Mouse (Mus musculus) hindbrain, postnatal 0 days (tissue): Measurements from ENCODE around the gene Gm10643. TPM values are rescaled to one million over a fixed set of nuclear protein-coding genes. Genes with fewer than 3 reads are reported as not detected.

Experiments
- ATAC-seq: fragments of 200-750 bp; cut with Nextera tagmentation; 2 replicates; pipeline ENCODE4 v1.8.0; 2017; ENCODE audit warnings: mild to moderate bottlenecking, moderate TSS enrichment, moderate library complexity
- DNase-seq: peaks from one replicate; pipeline ENCODE4 v3.0.0-alpha.2; 2015; ENCODE audit warnings: low spot score
- H3K27ac ChIP-seq: fragments of 300-500 bp; sonication (generic); 2 replicates; pipeline ENCODE4 v1.5.1; 2014; ENCODE audit warnings: mild to moderate bottlenecking
- H3K27me3 ChIP-seq: fragments of 300-500 bp; sonication (generic); 2 replicates; pipeline ENCODE4 v1.6.1; 2014; ENCODE audit warnings: low read length, mixed read lengths; ENCODE audit not compliant: insufficient read depth
- H3K36me3 ChIP-seq: fragments of 300-500 bp; sonication (generic); 2 replicates; pipeline ENCODE4 v1.6.1; 2014; ENCODE audit warnings: low read length, mixed read lengths; ENCODE audit not compliant: insufficient read depth
- H3K4me1 ChIP-seq: fragments of 300-500 bp; sonication (generic); 2 replicates; pipeline ENCODE4 v1.6.1; 2014; ENCODE audit warnings: antibody characterized with exemption, low read length, mixed read lengths; ENCODE audit not compliant: insufficient read depth
- H3K4me2 ChIP-seq: fragments of 300-500 bp; sonication (generic); 2 replicates; pipeline ENCODE4 v1.6.1; 2014; ENCODE audit warnings: low read depth, mild to moderate bottlenecking, low read length, moderate library complexity, mixed read lengths
- H3K4me3 ChIP-seq: fragments of 300-500 bp; sonication (generic); 2 replicates; pipeline ENCODE4 v1.5.1; 2014; ENCODE audit warnings: low read length
- H3K9ac ChIP-seq: fragments of 300-500 bp; sonication (generic); replicated peaks from 2 replicates; pipeline ENCODE4 v1.6.1; 2014; ENCODE audit warnings: mild to moderate bottlenecking, low read length, moderate library complexity, mixed read lengths
- H3K9me3 ChIP-seq: fragments of 300-500 bp; sonication (generic); 2 replicates; pipeline ENCODE4 v1.6.1; 2016; ENCODE audit warnings: low read length, mixed read lengths
- CTCF ChIP-seq: IDR thresholded peaks from 2 replicates; pipeline ENCODE4 v1.5.1; 2016; ENCODE audit warnings: antibody characterized with exemption, control low read depth, low read depth
- WGBS: fragments of 180-500 bp; shearing (Covaris S2); extraction: QIAGEN DNeasy Blood & Tissue Kit; methylation state at CpG from one replicate; pipeline ENCODE4 v1.1.7; 2014; 5-methylcytosine and 5-hydroxymethylcytosine counted together
- microRNA counts: library from miRNA; unstranded; fragments of <30 nt; microRNA quantifications from one replicate; lab custom pipeline; 2015
- microRNA-seq, 2 experiments: library from miRNA; unstranded; fragments of <30 nt; microRNA quantifications; one replicate each; pipeline ENCODE4; 2016
- polyA plus RNA-seq: library from polyadenylated mRNA; unstranded; fragments of >200 nt; fragmentation: Nextera tagmentation; extraction: Ambion mirVana; gene quantifications from 2 replicates; pipeline ENCODE4 v1.2.1, GENCODE M21; 2015
- total RNA-seq: library from RNA; depleted of rRNA; stranded (reverse); fragments of >200 nt; gene quantifications from 2 replicates; pipeline ENCODE4 v1.2.3, GENCODE M21; 2014; rRNA removed

Gm10643 gene
- total and polyA plus RNA-seq, 2 experiments from 2014 or later: 1.6 to 3.0 TPM

DNA sequence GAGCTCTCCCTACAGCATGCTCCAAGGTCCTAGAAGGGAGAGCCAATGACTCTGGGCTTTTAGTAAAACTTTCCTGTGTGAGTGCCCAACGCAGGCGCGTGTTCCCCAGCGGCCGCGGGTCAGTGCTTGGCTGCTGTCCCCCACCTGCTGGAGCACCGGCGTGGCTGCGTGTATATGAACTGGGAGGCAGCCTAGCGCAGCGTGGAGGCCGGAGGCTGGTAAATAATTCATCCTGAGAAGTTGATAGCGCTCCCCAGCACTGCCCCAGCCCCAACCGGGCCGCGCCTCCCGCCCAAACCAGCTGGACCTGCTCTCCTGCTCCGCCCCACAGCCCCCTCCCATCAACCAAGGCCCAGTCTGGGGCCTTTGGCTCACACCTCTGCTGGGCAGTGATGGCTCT is 43.8 kb downstream of the Gm10643 start, which contains the start of gene Palm3:
Palm3 (plus strand) TSS at position 376 of the 400 bp plus-strand sequence.
- Histone ChIP-seq H3K27me3 (no peaks in the 10 kb centered on the region), H3K9me3 (no peaks in the 10 kb centered on the region), H3K4me1 (peaks cover 4% of the 10 kb centered on the region; the same call in 1 of the 2 replicates), H3K4me3 (no peak within 1 kb of the TSS), H3K9ac (no peak within 1 kb of the TSS), H3K27ac (no peak within 1 kb of the TSS), H3K4me2 (no peak within 1 kb of the TSS), H3K36me3 (no peaks in the 10 kb centered on the region)
- no peak for DNase-seq
- no peak for ATAC-seq
- no peak for TF ChIP-seq CTCF
- WGBS: 8% methylated on average over 17 of the region's 18 CpGs

DNA sequence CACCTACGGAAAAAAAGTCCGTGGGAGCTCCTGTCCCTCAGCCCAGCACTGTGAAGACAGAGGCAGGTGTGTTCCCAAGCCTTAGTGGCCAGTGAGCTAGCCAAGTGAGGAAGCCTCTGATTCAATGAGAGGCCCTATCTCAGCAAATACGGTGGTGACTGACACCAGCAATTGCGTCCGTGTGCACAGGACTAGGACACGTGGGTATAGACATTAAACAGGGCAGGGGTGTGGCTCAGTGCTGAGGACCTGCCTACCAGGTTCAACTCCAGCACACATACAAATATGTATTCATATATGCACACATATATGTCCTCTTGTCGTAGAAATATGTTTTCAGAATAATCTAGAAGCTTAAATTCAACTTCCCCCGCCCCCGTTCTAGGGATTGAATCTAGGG is 45.2 kb downstream of the Gm10643 start:
- Histone ChIP-seq H3K27me3 (no peaks in the 10 kb centered on the region), H3K36me3 (no peaks in the 10 kb centered on the region), H3K9ac (no peak overlapping the region), H3K27ac (no peak overlapping the region), H3K4me3 (no peak overlapping the region), H3K9me3 (no peaks in the 10 kb centered on the region), H3K4me1 (no peaks in the 10 kb centered on the region), H3K4me2 (no peak overlapping the region)
- 85% methylated on average over 9 of the region's 9 CpGs for WGBS
- no peak for TF ChIP-seq CTCF
- no peak for ATAC-seq
- DNase-seq: no peak

- DNase-seq: no peak
- no peak for ATAC-seq
- H3K4me1 ChIP-seq: peaks cover 14% of the 10 kb centered on the region
- H3K4me2 ChIP-seq: no peak overlapping the region
- H3K36me3 ChIP-seq: no peaks in the 10 kb centered on the region
- no peaks in the 10 kb centered on the region for H3K9me3 ChIP-seq
- no peak overlapping the region for H3K9ac ChIP-seq
- WGBS: 96% methylated on average over 5 of the region's 5 CpGs
- H3K27ac ChIP-seq: no peak overlapping the region
- no peak overlapping the region for H3K4me3 ChIP-seq
- H3K27me3 ChIP-seq: peaks cover 17% of the 10 kb centered on the region
- no peak for TF ChIP-seq CTCF
Observed at GRCm38 (mm10) chr8:84015833-84016232, 49.1 kb downstream of the Gm10643 start.

MicroRNA genes within 50 kb of the gene (microRNA counts, 519-probe panel; counts per million panel counts)
- microRNA mmu-miR-709 (lab: Ali Mortazavi, UCI): 3,618 counts per million, percentile 62 among the panel's probes with 10 or more counts

Small RNAs within 50 kb of the gene (microRNA-seq; reads per million reads assigned to microRNA genes)
- 0 reads per million in 2 experiments for gene Mir709

Other genes starting within 250 kb of the Gm10643 start
- gene Adgrl1, start 165.0 kb downstream of the Gm10643 start, total RNA-seq: 393 and 469 TPM in 2 replicates
- gene Adgrl1, start 165.0 kb downstream of the Gm10643 start, polyA plus RNA-seq: 54.2 and 54.6 TPM in 2 replicates
- gene Gm10644, start 109.9 kb downstream of the Gm10643 start, total RNA-seq: 0.40 and 1.7 TPM in 2 replicates
- gene Gm10644, start 109.9 kb downstream of the Gm10643 start, polyA plus RNA-seq: 0.43 and 0.56 TPM in 2 replicates
- 4.7 and 5.6 TPM in 2 replicates for gene Asf1b, start 109.6 kb downstream of the Gm10643 start, total RNA-seq
- 8.3 and 10.6 TPM in 2 replicates for gene Asf1b, start 109.6 kb downstream of the Gm10643 start, polyA plus RNA-seq
- gene Prkaca, start 92.1 kb downstream of the Gm10643 start, total RNA-seq: 198 and 213 TPM in 2 replicates
- gene Prkaca, start 92.1 kb downstream of the Gm10643 start, polyA plus RNA-seq: 257 and 268 TPM in 2 replicates
- 58.6 and 96.8 TPM in 2 replicates for gene Samd1, start 67.5 kb downstream of the Gm10643 start, total RNA-seq
- 5.7 and 5.9 TPM in 2 replicates for gene Samd1, start 67.5 kb downstream of the Gm10643 start, polyA plus RNA-seq
- gene 1700067K01Rik, start 63.6 kb downstream of the Gm10643 start, total RNA-seq: not detected in 2 replicates
- gene 1700067K01Rik, start 63.6 kb downstream of the Gm10643 start, polyA plus RNA-seq: 0.49 and 0.51 TPM in 2 replicates
- 0.25 and 4.2 TPM in 2 replicates for gene 2210011C24Rik, start 53.0 kb downstream of the Gm10643 start, total RNA-seq
- gene 2210011C24Rik, start 53.0 kb downstream of the Gm10643 start, polyA plus RNA-seq: 1.2 and 1.9 TPM in 2 replicates
- gene Palm3, start 43.7 kb downstream of the Gm10643 start, total RNA-seq: 4.5 and 9.6 TPM in 2 replicates
- 8.2 and 8.8 TPM in 2 replicates for gene Palm3, start 43.7 kb downstream of the Gm10643 start, polyA plus RNA-seq
- 0.29 and 0.47 TPM in 2 replicates for gene Il27ra, start 22.5 kb downstream of the Gm10643 start, total RNA-seq
- gene Il27ra, start 22.5 kb downstream of the Gm10643 start, polyA plus RNA-seq: 0.29 and 0.62 TPM in 2 replicates
- 9.0 and 18.8 TPM in 2 replicates for gene Rln3, start 20.1 kb downstream of the Gm10643 start, total RNA-seq
- 6.1 and 6.6 TPM in 2 replicates for gene Rln3, start 20.1 kb downstream of the Gm10643 start, polyA plus RNA-seq
- 29.0 and 30.0 TPM in 2 replicates for gene Rfx1, start 1.7 kb upstream of the Gm10643 start, total RNA-seq
- gene Rfx1, start 1.7 kb upstream of the Gm10643 start, polyA plus RNA-seq: 6.0 and 6.2 TPM in 2 replicates
- 77.0 and 77.6 TPM in 2 replicates for gene Dcaf15, start 39.6 kb upstream of the Gm10643 start, total RNA-seq
- 18.4 and 18.5 TPM in 2 replicates for gene Dcaf15, start 39.6 kb upstream of the Gm10643 start, polyA plus RNA-seq
- 0.72 TPM in 1 of 2 replicates, not detected in the other for gene Podnl1, start 60.9 kb upstream of the Gm10643 start, total RNA-seq
- gene Podnl1, start 60.9 kb upstream of the Gm10643 start, polyA plus RNA-seq: 0.41 and 0.68 TPM in 2 replicates
- gene Cc2d1a, start 82.8 kb upstream of the Gm10643 start, total RNA-seq: 66.2 and 75.1 TPM in 2 replicates
- 47.1 and 49.6 TPM in 2 replicates for gene Cc2d1a, start 82.8 kb upstream of the Gm10643 start, polyA plus RNA-seq
- 3.3 and 5.9 TPM in 2 replicates for gene 4930432K21Rik, start 82.9 kb upstream of the Gm10643 start, total RNA-seq
- 2.7 and 3.0 TPM in 2 replicates for gene 4930432K21Rik, start 82.9 kb upstream of the Gm10643 start, polyA plus RNA-seq
- gene Nanos3, start 120.1 kb upstream of the Gm10643 start, total RNA-seq: 2.3 and 3.2 TPM in 2 replicates
- 11.5 and 15.5 TPM in 2 replicates for gene Nanos3, start 120.1 kb upstream of the Gm10643 start, polyA plus RNA-seq
- gene Zswim4, start 171.9 kb upstream of the Gm10643 start, total RNA-seq: 44.1 and 50.6 TPM in 2 replicates
- gene Zswim4, start 171.9 kb upstream of the Gm10643 start, polyA plus RNA-seq: 11.0 and 11.3 TPM in 2 replicates
- gene D8Ertd738e, start 184.6 kb upstream of the Gm10643 start, total RNA-seq: 69.4 and 79.5 TPM in 2 replicates
- 318 and 325 TPM in 2 replicates for gene D8Ertd738e, start 184.6 kb upstream of the Gm10643 start, polyA plus RNA-seq
- 46.1 and 71.6 TPM in 2 replicates for gene Mri1, start 192.2 kb upstream of the Gm10643 start, total RNA-seq
- gene Mri1, start 192.2 kb upstream of the Gm10643 start, polyA plus RNA-seq: 41.6 and 44.7 TPM in 2 replicates
- gene Ccdc130, start 205.2 kb upstream of the Gm10643 start, total RNA-seq: 6.0 and 7.5 TPM in 2 replicates
- gene Ccdc130, start 205.2 kb upstream of the Gm10643 start, polyA plus RNA-seq: 12.4 and 12.9 TPM in 2 replicates